Mouse (Mus musculus) erythroblast, embryonic 14.5 days (primary cell): Measurements from ENCODE around the gene Fgfr2. TPM values are rescaled to one million over a fixed set of nuclear protein-coding genes. Genes with fewer than 3 reads are reported as not detected.
"Not testable (repeated sequence)": the region's sequence is repeated elsewhere in the genome, so short reads cannot be mapped to it uniquely, and the experiment has no call there.

Experiments
- H3K27me3 ChIP-seq: 2 replicates; pipeline ENCODE4 v1.6.1; 2012; ENCODE audit warnings: inconsistent platforms; ENCODE audit not compliant: control insufficient read depth
- H3K36me3 ChIP-seq: 2 replicates; pipeline ENCODE4 v1.6.1; 2012; ENCODE audit warnings: mild to moderate bottlenecking, inconsistent platforms; ENCODE audit not compliant: control insufficient read depth
- H3K4me1 ChIP-seq: 2 replicates; pipeline ENCODE4 v1.6.1; 2012; ENCODE audit warnings: inconsistent platforms; ENCODE audit not compliant: control insufficient read depth
- H3K4me3 ChIP-seq: replicated peaks from 2 replicates; pipeline ENCODE3; 2012; ENCODE audit warnings: moderate library complexity, mild to moderate bottlenecking, inconsistent platforms
- H3K9me3 ChIP-seq: 2 replicates; pipeline ENCODE4 v1.6.1; 2012; ENCODE audit warnings: low read length, inconsistent platforms, mixed read lengths; ENCODE audit not compliant: control insufficient read depth
- GATA1 ChIP-seq: IDR thresholded peaks from 2 replicates; pipeline ENCODE4 v1.6.1; 2012; ENCODE audit warnings: low read length, inconsistent platforms, mixed read lengths
- TAL1 ChIP-seq: IDR thresholded peaks from 3 replicates; pipeline ENCODE4 v1.6.1; 2012; ENCODE audit warnings: low read length, inconsistent platforms, mixed read lengths
- polyA plus RNA-seq: library from polyadenylated mRNA; stranded (reverse); fragments of >175 nt; gene quantifications from 2 replicates; pipeline ENCODE4 v1.2.3, GENCODE M21; 2012

Gene Fgfr2
- polyA plus RNA-seq, 1 experiment: not detected

DNA sequence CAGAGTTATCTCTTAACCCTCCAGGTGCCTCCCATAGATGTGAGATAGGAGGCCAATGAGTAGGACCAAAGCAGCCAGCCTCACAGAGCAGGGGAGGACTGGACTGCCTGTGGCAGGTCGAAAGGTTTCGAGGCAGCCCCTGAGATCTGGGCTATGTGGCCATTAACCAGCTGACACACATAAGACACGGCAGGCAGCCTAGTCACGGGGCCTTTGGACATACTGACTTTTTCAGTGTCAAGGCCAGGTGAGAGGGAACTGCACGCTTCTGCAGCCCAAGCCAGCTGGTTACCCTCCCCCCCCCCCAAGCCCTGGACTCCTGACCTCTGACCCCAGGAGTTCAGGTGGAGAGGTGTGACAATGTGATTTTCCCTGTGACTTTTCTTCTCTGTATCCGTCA is 458.3 kb downstream of the Fgfr2 start:
- Histone ChIP-seq H3K36me3 (no peaks in the 10 kb centered on the region), H3K27me3 (no peaks in the 10 kb centered on the region), H3K4me3 (no peak overlapping the region), H3K9me3 (no peaks in the 10 kb centered on the region), H3K4me1 (peaks cover 6% of the 10 kb centered on the region)
- TF ChIP-seq TAL1 (no peak), GATA1 (no peak)

DNA sequence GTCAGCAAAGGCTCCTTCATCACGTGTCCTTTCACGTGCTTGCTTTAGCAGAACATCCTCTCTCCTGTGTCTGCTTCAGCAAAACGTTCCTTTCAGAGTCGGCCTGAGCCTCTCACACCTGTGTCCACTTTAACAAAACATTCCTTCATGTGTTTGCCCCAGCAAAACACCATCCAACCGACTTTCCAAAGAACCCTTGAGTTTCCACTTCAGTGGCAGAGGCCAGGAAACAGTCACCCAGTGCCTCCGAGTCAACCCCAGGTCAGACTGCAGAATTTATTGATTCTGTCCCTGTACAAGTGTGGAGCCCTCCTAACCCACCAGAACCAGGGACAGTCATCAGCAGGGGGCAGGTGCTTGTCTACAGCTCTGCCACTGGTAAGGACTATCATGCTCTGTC is 460.3 kb downstream of the Fgfr2 start:
- not testable (repeated sequence) for H3K4me1 ChIP-seq, H3K9me3 ChIP-seq, H3K4me3 ChIP-seq, H3K27me3 ChIP-seq, H3K36me3 ChIP-seq

DNA sequence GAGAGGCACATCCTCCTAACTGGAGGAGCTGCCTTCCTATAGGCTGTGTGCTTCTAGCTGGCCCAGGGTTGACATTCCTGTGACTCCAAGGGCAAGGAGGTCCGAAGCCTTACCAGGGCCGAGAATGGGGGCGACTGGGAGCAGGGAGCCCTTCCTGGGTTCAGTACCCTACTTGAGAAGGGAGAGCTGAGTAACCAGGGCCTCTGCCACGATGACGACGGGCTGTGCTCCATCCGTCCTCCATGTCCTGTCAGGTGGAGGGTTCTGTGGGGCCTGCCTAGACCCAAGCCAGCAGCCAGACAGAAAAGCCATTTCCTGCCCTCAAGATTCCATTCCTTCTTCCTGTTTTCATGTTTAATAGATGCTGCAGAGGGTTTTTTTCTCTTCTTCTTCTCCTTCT is 463.5 kb downstream of the Fgfr2 start:
- no peaks in the 10 kb centered on the region for H3K9me3 ChIP-seq
- peaks cover 17% of the 10 kb centered on the region for H3K4me1 ChIP-seq
- no peak overlapping the region for H3K4me3 ChIP-seq
- H3K36me3 ChIP-seq: no peaks in the 10 kb centered on the region
- no peaks in the 10 kb centered on the region for H3K27me3 ChIP-seq
- TF ChIP-seq TAL1: no peak
- no peak for TF ChIP-seq GATA1

DNA sequence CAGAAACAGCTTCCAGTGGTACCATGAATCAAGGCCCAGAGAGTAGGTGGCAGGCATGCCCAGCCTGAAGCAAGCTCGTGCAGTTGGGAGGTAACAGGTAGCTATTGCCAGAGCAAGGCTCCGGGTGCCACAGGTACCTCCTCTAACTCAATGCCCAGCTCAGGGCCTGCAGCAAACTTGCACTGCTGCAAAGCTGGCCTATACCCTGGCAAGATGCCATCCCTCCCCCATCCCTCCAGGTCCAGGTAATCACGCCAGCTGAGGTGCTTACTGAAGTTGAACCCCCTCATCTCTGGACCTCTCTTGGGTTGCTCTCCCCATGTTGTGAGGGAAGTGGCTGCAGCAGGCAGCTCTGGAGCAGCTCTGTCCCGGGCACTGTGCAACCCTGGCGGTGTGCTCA is 464.5 kb downstream of the Fgfr2 start:
- Histone ChIP-seq H3K27me3 (no peaks in the 10 kb centered on the region), H3K4me3 (no peak overlapping the region), H3K4me1 (peaks cover 13% of the 10 kb centered on the region), H3K9me3 (no peaks in the 10 kb centered on the region), H3K36me3 (no peaks in the 10 kb centered on the region)
- TF ChIP-seq GATA1: no peak
- no peak for TF ChIP-seq TAL1

DNA sequence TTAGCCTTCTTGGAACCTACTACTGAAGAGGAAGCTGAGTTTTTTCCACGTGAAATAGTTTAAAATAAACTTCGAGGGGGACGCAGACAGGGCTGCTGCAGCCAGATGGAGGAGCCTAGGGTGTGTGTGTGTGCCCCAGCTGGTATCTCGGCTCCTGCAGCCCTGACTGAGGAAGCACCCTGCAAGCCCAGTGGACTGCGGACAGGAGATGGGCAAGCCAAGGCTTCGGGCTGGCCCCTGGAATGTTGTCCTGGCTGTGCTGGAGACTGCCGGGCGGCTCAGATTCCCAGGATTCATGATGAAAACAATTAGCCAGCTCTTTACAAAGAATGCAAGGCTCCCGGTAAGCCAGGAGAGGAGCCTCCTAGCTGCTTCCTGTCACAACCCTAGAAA is 465.1 kb downstream of the Fgfr2 start:
- Histone ChIP-seq H3K27me3 (no peaks in the 10 kb centered on the region), H3K4me3 (no peak overlapping the region), H3K9me3 (no peaks in the 10 kb centered on the region), H3K36me3 (no peaks in the 10 kb centered on the region), H3K4me1 (peaks cover 13% of the 10 kb centered on the region)
- no peak for TF ChIP-seq TAL1
- TF ChIP-seq GATA1: no peak

DNA sequence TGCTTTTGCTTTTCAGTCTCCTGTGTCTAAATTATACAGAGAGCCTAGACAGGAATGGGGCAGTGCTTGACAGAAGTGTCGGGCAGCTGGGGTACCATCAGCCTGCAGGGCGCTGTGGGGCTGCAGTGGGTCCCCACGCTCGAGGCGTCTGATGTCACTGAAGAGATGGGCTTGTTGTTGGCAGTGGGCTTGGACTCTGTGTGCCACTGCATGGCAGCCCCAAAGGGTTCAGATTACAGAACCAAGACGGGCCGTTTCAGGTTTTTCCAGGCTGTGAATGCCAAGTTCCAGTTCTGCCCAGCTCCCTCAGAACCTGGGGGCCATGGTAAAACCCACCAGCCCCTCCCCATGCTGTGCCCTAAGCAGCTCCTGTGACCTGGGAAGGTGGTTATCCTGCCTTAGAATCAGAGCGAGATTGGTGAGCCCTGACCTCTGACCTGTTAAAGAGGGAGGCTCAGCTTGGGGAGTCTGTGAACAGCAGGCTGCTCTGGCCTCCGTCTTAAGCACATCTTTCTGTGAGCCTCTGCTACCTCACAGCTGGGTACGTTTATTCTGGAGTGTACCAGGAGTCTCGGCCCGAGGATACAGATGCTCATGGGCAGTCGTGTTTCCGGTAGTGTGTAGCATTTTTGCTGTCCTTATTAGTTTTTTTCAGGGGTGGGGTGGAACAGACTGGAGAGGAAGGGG is 465.6 kb downstream of the Fgfr2 start:
- H3K4me3 ChIP-seq: no peak overlapping the region
- no peaks in the 10 kb centered on the region for H3K27me3 ChIP-seq
- no peaks in the 10 kb centered on the region for H3K9me3 ChIP-seq
- peaks cover 13% of the 10 kb centered on the region for H3K4me1 ChIP-seq
- TF ChIP-seq TAL1: no peak
- TF ChIP-seq GATA1: no peak
- no peaks in the 10 kb centered on the region for H3K36me3 ChIP-seq

DNA sequence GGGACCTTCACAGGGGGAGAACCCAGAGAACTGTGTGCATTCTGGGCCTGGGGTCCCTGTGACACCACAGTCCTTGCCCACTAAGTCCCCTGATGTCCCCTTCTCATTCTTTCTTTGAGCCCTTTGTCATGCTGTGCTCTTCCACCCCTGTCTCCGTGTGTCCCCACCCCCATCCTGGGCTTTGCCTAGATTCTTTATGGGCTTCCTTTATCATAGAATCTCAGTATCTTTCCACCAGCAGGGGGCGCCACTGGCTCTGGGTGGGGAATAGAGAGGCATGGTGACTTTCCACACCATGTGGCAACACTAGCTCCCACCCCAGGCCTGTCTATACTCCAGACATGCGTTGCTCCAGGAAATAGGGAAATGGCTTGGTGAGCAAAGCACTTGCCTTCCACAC is 466.6 kb downstream of the Fgfr2 start:
- Histone ChIP-seq H3K4me3 (no peak overlapping the region), H3K4me1 (peaks cover 13% of the 10 kb centered on the region), H3K9me3 (no peaks in the 10 kb centered on the region), H3K36me3 (no peaks in the 10 kb centered on the region), H3K27me3 (no peaks in the 10 kb centered on the region)
- TF ChIP-seq GATA1 (peak; percentile 23; the same call in 1 of the 2 replicates), TAL1 (no peak)

DNA sequence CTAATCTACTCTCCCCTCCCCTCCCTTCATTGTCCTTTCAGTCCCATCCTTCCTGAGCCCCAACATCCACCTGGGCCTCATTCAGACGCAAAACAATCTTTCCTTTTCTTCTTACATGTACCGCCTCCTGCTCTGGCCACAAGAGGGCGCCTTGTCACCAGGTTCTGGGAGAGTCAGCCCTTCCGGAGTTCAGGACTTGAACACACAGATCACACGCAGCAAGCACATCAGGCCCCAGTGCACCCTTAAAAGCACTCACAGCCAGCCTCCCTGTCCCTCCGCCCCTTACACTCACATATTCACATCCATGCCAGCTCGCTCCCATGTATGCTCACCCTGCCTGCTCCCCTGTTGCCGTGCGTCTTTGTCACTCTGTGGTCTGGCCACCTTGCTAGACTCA is 467.1 kb downstream of the Fgfr2 start:
- peaks cover 13% of the 10 kb centered on the region for H3K4me1 ChIP-seq
- H3K9me3 ChIP-seq: no peaks in the 10 kb centered on the region
- no peak overlapping the region for H3K4me3 ChIP-seq
- no peaks in the 10 kb centered on the region for H3K27me3 ChIP-seq
- TF ChIP-seq TAL1: no peak
- TF ChIP-seq GATA1: no peak
- no peaks in the 10 kb centered on the region for H3K36me3 ChIP-seq

DNA sequence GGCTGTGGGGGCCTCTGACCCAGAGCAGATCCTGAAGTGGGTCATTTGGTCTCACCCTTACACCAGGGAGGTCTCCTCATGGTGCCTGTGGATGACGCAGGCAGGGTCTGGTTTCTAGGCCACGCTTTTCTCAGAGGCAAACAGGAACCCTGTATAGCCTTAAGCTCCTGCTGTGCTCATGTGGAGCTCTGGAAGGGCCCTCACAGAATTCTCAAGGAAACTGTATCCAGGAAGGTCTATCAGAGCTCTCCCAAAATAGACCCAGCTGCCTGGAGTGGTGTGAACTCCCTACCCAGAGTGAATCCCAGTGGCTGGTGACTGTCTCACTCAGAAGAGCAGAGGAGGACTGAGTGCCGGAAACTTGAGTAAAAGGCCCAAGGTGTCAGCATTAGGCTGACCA is 468.7 kb downstream of the Fgfr2 start:
- Histone ChIP-seq H3K4me1 (peaks cover 13% of the 10 kb centered on the region), H3K9me3 (no peaks in the 10 kb centered on the region), H3K36me3 (no peaks in the 10 kb centered on the region), H3K27me3 (no peaks in the 10 kb centered on the region), H3K4me3 (no peak overlapping the region)
- TF ChIP-seq TAL1: no peak
- no peak for TF ChIP-seq GATA1

DNA sequence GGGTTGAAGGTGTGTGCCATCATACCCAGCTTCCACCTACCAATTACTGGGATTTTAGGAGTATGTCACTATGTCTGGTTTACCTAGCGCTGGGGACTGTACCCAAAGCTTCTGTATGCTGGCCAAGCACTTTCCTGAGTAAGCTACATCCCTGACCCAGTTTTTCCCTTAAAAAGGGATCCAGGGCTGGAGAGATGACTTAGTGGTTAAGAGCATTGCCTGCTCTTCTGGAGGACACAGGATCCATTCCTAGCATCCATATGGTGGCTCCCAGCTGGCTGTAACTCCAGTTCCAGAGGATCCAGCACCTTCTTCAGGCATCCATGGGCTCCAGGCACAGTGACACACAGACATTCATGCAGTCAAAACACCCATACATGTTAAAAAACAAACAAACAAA is 476.6 kb downstream of the Fgfr2 start:
- no peak overlapping the region for H3K4me3 ChIP-seq
- H3K36me3 ChIP-seq: no peaks in the 10 kb centered on the region
- TF ChIP-seq GATA1 (no peak), TAL1 (no peak)
- H3K4me1 ChIP-seq: no peaks in the 10 kb centered on the region
- H3K9me3 ChIP-seq: no peaks in the 10 kb centered on the region
- H3K27me3 ChIP-seq: no peaks in the 10 kb centered on the region
